ENCODE assay signal across 21 mouse cellular contexts in the genomic region with DNA sequence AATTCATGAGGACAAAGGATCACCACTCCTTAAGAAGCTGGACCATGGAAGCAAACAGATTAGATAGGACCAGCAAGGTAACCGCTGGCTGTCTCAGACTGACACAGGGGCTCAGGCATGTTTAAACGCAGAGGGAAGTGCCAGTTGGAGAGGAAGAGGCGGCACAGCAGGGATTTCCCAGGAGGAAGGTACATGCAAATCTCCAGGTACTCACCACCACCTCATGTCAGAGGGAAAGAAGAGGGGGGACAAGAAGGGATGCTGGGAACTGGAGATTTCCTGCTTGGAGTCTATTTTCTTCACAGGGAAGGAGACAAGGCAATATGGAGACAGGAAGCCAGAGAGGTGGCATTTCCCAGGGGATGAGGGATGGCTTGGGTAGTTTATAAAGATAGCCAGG. TPM values are rescaled to one million over a fixed set of nuclear protein-coding genes. Genes with fewer than 3 reads are reported as not detected.
"Had no signal": no experiment of that assay in that cellular context is flagged by ENCODE, and none has a peak within 500 bp of the region (broad histone marks: within the 10 kb centered on the region; RNA-seq: fewer than 3 reads in every experiment).

No protein-coding gene starts in this region.

- H3K4me2 ChIP-seq: lung, embryonic 14.5 days; midbrain, embryonic 12.5 days; neural tube, embryonic 13.5 days; neural tube, embryonic 15.5 days; stomach, embryonic 15.5 days had no signal

- DNase-seq: lung, adult 18-20 months; lung, embryonic 14.5 days; lung, postnatal 4 days; midbrain, embryonic 14.5 days; retina, postnatal 1 day; right cerebral cortex, adult 18-20 months; right cerebral cortex, postnatal 25 days; right cerebral cortex, postnatal 4 days; thymus, adult 18-20 months; thymus, postnatal 14 days had no signal

- H3K9me3 ChIP-seq: midbrain, embryonic 10.5 days; midbrain, embryonic 12.5 days; neural tube, embryonic 13.5 days; neural tube, embryonic 15.5 days; stomach, embryonic 15.5 days had no signal

- H3K9ac ChIP-seq: liver, embryonic 14.5 days; lung, embryonic 14.5 days; midbrain, embryonic 12.5 days; neural tube, embryonic 13.5 days; neural tube, embryonic 15.5 days; stomach, embryonic 15.5 days had no signal

- ATAC-seq: midbrain, embryonic 16.5 days had no signal

- H3K27ac ChIP-seq: liver, embryonic 14.5 days; midbrain, embryonic 10.5 days; midbrain, embryonic 12.5 days; neural tube, embryonic 13.5 days; neural tube, embryonic 15.5 days; stomach, postnatal 0 days had no signal

- H3K4me3 ChIP-seq: midbrain, embryonic 10.5 days; midbrain, embryonic 12.5 days; myocyte; neural tube, embryonic 13.5 days; neural tube, embryonic 15.5 days; stomach, embryonic 15.5 days had no signal

- H3K27me3 ChIP-seq: neural tube, embryonic 13.5 days; neural tube, embryonic 15.5 days; stomach, embryonic 15.5 days had no signal

- H3K36me3 ChIP-seq: midbrain, embryonic 10.5 days; midbrain, embryonic 12.5 days; neural tube, embryonic 13.5 days; neural tube, embryonic 15.5 days; stomach, embryonic 15.5 days had no signal

- H3K4me1 ChIP-seq: neural tube, embryonic 13.5 days; neural tube, embryonic 15.5 days had no signal

RNA-seq across cellular contexts. Expression of gene Mab21l3, which starts 20.2 kb away (rescaled TPM):
- total RNA-seq: megakaryocyte, adult 5-6 weeks; megakaryocyte-erythroid progenitor cell, adult 5-6 weeks had no signal
- polyA plus RNA-seq: midbrain, embryonic 14.5 days had no signal
